Mouse (Mus musculus): ENCODE measurements at regions not wholly inside any gene's neighbourhood (a gene's known extent, or its start where the extent isn't known, plus 50 kb on each side); places are given as distances from the start of the nearest gene placed in this dataset.

DNA sequence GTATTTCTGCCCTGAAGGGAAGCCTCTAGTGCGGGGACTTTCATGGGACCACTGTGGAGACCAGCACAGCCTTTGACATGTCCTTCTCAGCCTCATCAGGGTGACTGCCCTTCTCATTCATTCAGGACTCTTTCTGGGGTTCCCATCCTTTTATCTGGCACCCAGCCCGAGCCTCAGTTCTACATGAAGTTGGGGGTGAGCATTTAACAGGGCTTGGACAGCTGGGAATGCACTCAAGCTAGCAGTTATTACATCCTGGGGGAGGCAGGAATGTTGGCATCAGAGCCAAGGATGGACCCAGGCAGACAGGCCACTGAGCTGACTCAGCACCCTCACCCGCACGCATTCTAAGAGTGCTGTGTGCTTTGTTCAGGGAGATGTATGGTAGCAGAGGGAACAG, 61.8 kb upstream of the Insig1 start:
- no peaks in the 10 kb centered on the region for H3K36me3 ChIP-seq (replicated peaks; ENCODE audit: control insufficient read depth, insufficient read depth, low read length)
- H3K27me3 ChIP-seq (ENCODE audit: control insufficient read depth, insufficient read depth, low read length): no peaks in the 10 kb centered on the region
- ATAC-seq (ENCODE audit: insufficient read depth, low read depth): no peak
- no peak overlapping the region for H3K4me3 ChIP-seq (ENCODE audit: low read depth, low read length)
- no peak overlapping the region for H3K27ac ChIP-seq (ENCODE audit: low read depth)
- 76% methylated on average over 4 of the region's 4 CpGs for WGBS
- no peak for DNase-seq (ENCODE audit: low spot score)
- H3K9me3 ChIP-seq (replicated peaks; ENCODE audit: control insufficient read depth, low read length): no peaks in the 10 kb centered on the region
- H3K4me1 ChIP-seq (ENCODE audit: control insufficient read depth, insufficient read depth): no peaks in the 10 kb centered on the region
- H3K9ac ChIP-seq (replicated peaks; ENCODE audit: low read depth, low read length): no peak overlapping the region
- TF ChIP-seq CTCF (IDR thresholded peaks at IDR 0.05; ENCODE audit: low read depth) (no peak), EP300 (IDR thresholded peaks at IDR 0.05; ENCODE audit: low read depth) (no peak)
- H3K4me2 ChIP-seq (ENCODE audit: low read depth, low read length): no peak overlapping the region

GRCm38 (mm10) chr5:28009871-28010270, 61.3 kb upstream of the Insig1 start:
- no peaks in the 10 kb centered on the region for H3K36me3 ChIP-seq (replicated peaks; ENCODE audit: control insufficient read depth, insufficient read depth, low read length)
- H3K9ac ChIP-seq (replicated peaks; ENCODE audit: low read depth, low read length): no peak overlapping the region
- 63% methylated on average over 2 of the region's 2 CpGs for WGBS
- no peaks in the 10 kb centered on the region for H3K27me3 ChIP-seq (ENCODE audit: control insufficient read depth, insufficient read depth, low read length)
- ATAC-seq (ENCODE audit: insufficient read depth, low read depth): no peak
- H3K9me3 ChIP-seq (replicated peaks; ENCODE audit: control insufficient read depth, low read length): no peaks in the 10 kb centered on the region
- no peak for DNase-seq (ENCODE audit: low spot score)
- no peak overlapping the region for H3K27ac ChIP-seq (ENCODE audit: low read depth)
- H3K4me1 ChIP-seq (ENCODE audit: control insufficient read depth, insufficient read depth): no peaks in the 10 kb centered on the region
- no peak overlapping the region for H3K4me2 ChIP-seq (ENCODE audit: low read depth, low read length)
- no peak overlapping the region for H3K4me3 ChIP-seq (ENCODE audit: low read depth, low read length)
- TF ChIP-seq EP300 (IDR thresholded peaks at IDR 0.05; ENCODE audit: low read depth) (no peak), CTCF (IDR thresholded peaks at IDR 0.05; ENCODE audit: low read depth) (no peak)

DNA sequence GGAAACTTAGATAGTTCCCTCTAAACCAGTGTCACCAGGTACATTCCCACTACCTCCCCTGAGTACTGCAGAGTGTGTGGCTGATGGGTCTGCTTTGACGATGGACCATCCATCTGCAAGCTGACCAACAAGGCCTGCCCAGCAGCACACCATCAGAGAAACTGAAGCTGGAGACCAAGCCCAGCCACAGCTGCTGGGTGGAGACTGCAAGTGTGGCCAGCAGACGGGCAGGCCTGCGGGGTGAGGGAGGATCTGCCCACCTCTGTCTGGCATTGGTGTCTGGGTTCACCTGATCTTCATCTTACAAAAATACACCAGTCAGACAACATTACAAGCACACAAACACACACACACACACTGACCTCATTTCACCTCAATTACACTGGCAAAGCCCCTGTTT, 60.6 kb upstream of the Insig1 start:
- no peak overlapping the region for H3K27ac ChIP-seq (ENCODE audit: low read depth)
- DNase-seq (ENCODE audit: low spot score) (no peak), ATAC-seq (ENCODE audit: insufficient read depth, low read depth) (no peak)
- no peaks in the 10 kb centered on the region for H3K4me1 ChIP-seq (ENCODE audit: control insufficient read depth, insufficient read depth)
- no peaks in the 10 kb centered on the region for H3K9me3 ChIP-seq (replicated peaks; ENCODE audit: control insufficient read depth, low read length)
- TF ChIP-seq CTCF (IDR thresholded peaks at IDR 0.05; ENCODE audit: low read depth): no peak
- no peak for TF ChIP-seq EP300 (IDR thresholded peaks at IDR 0.05; ENCODE audit: low read depth)
- H3K36me3 ChIP-seq (replicated peaks; ENCODE audit: control insufficient read depth, insufficient read depth, low read length): no peaks in the 10 kb centered on the region
- H3K4me2 ChIP-seq (ENCODE audit: low read depth, low read length): no peak overlapping the region
- H3K27me3 ChIP-seq (ENCODE audit: control insufficient read depth, insufficient read depth, low read length): no peaks in the 10 kb centered on the region
- 65% methylated on average over 3 of the region's 3 CpGs for WGBS
- no peak overlapping the region for H3K9ac ChIP-seq (replicated peaks; ENCODE audit: low read depth, low read length)
- H3K4me3 ChIP-seq (ENCODE audit: low read depth, low read length): no peak overlapping the region

DNA sequence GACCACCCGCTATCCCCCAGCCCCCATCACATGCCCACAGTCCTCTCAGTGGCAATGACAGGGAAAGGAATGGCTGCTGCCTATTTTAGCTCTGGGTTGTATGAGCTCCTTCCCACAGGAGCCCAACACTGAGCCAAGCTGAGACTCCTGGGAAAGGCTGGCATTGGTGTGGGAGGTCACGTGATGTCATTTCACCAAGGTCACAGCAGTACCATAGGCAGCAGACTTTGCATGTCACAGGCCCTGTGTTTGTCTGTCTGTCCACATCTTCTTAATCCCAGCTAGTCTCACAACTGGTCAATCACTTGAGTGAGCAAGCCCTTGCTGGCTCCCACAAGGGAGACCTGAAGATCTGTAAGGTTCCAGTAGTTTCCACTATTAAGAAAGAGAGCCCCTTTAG, 58.7 kb upstream of the Insig1 start:
- Histone ChIP-seq H3K9ac (replicated peaks; ENCODE audit: low read depth, low read length) (no peak overlapping the region), H3K27me3 (ENCODE audit: control insufficient read depth, insufficient read depth, low read length) (no peaks in the 10 kb centered on the region), H3K4me2 (ENCODE audit: low read depth, low read length) (no peak overlapping the region), H3K36me3 (replicated peaks; ENCODE audit: control insufficient read depth, insufficient read depth, low read length) (no peaks in the 10 kb centered on the region), H3K27ac (ENCODE audit: low read depth) (no peak overlapping the region), H3K9me3 (replicated peaks; ENCODE audit: control insufficient read depth, low read length) (no peaks in the 10 kb centered on the region), H3K4me1 (ENCODE audit: control insufficient read depth, insufficient read depth) (no peaks in the 10 kb centered on the region), H3K4me3 (ENCODE audit: low read depth, low read length) (no peak overlapping the region)
- 80% methylated on average over 2 of the region's 2 CpGs for WGBS
- TF ChIP-seq CTCF (IDR thresholded peaks at IDR 0.05; ENCODE audit: low read depth): no peak
- no peak for TF ChIP-seq EP300 (IDR thresholded peaks at IDR 0.05; ENCODE audit: low read depth)
- ATAC-seq (ENCODE audit: insufficient read depth, low read depth) (peak; percentile 53; the same call in 1 of the 2 replicates), DNase-seq (ENCODE audit: low spot score) (no peak)

DNA sequence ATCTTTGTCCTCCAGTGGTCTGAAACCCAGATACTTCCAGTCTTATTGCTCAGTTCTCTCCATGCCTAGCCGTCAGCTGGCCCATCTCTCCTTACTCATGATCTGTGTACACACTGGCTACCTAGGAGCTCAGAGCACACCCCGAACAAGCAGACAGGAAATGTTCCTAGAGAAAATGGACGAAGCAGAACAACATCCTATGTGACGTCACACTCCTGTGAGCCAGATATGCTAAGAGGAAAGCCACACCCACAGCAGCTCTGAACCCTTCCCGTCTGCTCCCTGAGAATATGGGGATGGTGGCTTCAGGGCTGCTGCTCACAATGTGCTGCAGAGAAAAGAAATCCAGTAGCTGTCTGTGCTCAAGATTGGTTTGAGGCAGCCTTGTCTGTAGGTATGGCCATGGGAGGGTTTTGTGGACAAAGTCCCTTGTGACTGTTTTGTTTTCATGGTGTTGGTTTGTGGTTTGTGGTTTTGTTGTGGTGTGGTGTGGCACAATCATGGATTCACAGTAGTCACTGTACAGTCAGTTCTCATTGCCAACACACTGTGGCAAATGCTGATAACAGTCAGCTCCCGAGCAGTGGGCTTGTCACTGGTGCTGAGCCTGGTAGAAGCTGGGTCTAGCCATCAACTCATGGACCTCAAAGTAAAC, 57.4 kb upstream of the Insig1 start:
- no peak overlapping the region for H3K4me3 ChIP-seq (ENCODE audit: low read depth, low read length)
- H3K4me2 ChIP-seq (ENCODE audit: low read depth, low read length): no peak overlapping the region
- no peaks in the 10 kb centered on the region for H3K4me1 ChIP-seq (ENCODE audit: control insufficient read depth, insufficient read depth)
- no peak overlapping the region for H3K9ac ChIP-seq (replicated peaks; ENCODE audit: low read depth, low read length)
- no peaks in the 10 kb centered on the region for H3K36me3 ChIP-seq (replicated peaks; ENCODE audit: control insufficient read depth, insufficient read depth, low read length)
- DNase-seq (ENCODE audit: low spot score) (no peak), ATAC-seq (ENCODE audit: insufficient read depth, low read depth) (no peak)
- WGBS: 45% methylated on average over 6 of the region's 6 CpGs
- no peaks in the 10 kb centered on the region for H3K9me3 ChIP-seq (replicated peaks; ENCODE audit: control insufficient read depth, low read length)
- H3K27me3 ChIP-seq (ENCODE audit: control insufficient read depth, insufficient read depth, low read length): no peaks in the 10 kb centered on the region
- TF ChIP-seq EP300 (IDR thresholded peaks at IDR 0.05; ENCODE audit: low read depth) (no peak), CTCF (IDR thresholded peaks at IDR 0.05; ENCODE audit: low read depth) (no peak)
- H3K27ac ChIP-seq (ENCODE audit: low read depth): no peak overlapping the region

GRCm38 (mm10) chr5:28019864-28020263, 51.3 kb upstream of the Insig1 start:
- 24% methylated on average over 3 of the region's 3 CpGs for WGBS
- no peak for DNase-seq (ENCODE audit: low spot score)

More at GRCm38 (mm10) chr5:28019864-28020263, 51.3 kb upstream of the Insig1 start:
- no peak for TF ChIP-seq CTCF (IDR thresholded peaks at IDR 0.05; ENCODE audit: low read depth)
- TF ChIP-seq EP300 (IDR thresholded peaks at IDR 0.05; ENCODE audit: low read depth): no peak
- no peak for ATAC-seq (ENCODE audit: insufficient read depth, low read depth)
- no peak overlapping the region for H3K9ac ChIP-seq (replicated peaks; ENCODE audit: low read depth, low read length)
- no peaks in the 10 kb centered on the region for H3K36me3 ChIP-seq (replicated peaks; ENCODE audit: control insufficient read depth, insufficient read depth, low read length)
- H3K27me3 ChIP-seq (ENCODE audit: control insufficient read depth, insufficient read depth, low read length): no peaks in the 10 kb centered on the region
- H3K9me3 ChIP-seq (replicated peaks; ENCODE audit: control insufficient read depth, low read length): no peaks in the 10 kb centered on the region
- no peak overlapping the region for H3K4me2 ChIP-seq (ENCODE audit: low read depth, low read length)
- H3K4me1 ChIP-seq (ENCODE audit: control insufficient read depth, insufficient read depth): no peaks in the 10 kb centered on the region
- no peak overlapping the region for H3K27ac ChIP-seq (ENCODE audit: low read depth)
- no peak overlapping the region for H3K4me3 ChIP-seq (ENCODE audit: low read depth, low read length)
